Mouse (Mus musculus): ENCODE measurements around the gene Wwtr1.

Wwtr1 gene

GRCm38 (mm10) chr3:57575660-57576055 lies at the start of gene Wwtr1:
Gene Wwtr1 (minus strand): TSS chr3:57575910.
- DNase-seq = peak; percentile 28 to 35

GRCm38 (mm10) chr3:57619718-57620117 lies 44.0 kb upstream of the Wwtr1 start:
- no peak for DNase-seq

- no peak for DNase-seq
Measured at GRCm38 (mm10) chr3:57615652-57616051, 39.9 kb upstream of the Wwtr1 start.

- DNase-seq = no peak
Measured at GRCm38 (mm10) chr3:57612430-57612997, 36.8 kb upstream of the Wwtr1 start.

GRCm38 (mm10) chr3:57611776-57612175 lies 36.1 kb upstream of the Wwtr1 start:
- no peak for DNase-seq

GRCm38 (mm10) chr3:57604618-57605015 lies 28.9 kb upstream of the Wwtr1 start:
- no peak for DNase-seq

- DNase-seq = no peak
Measured at GRCm38 (mm10) chr3:57603891-57604617, 28.3 kb upstream of the Wwtr1 start.

GRCm38 (mm10) chr3:57602610-57603009 lies 26.9 kb upstream of the Wwtr1 start:
- no peak for DNase-seq

GRCm38 (mm10) chr3:57596566-57596965 lies 20.9 kb upstream of the Wwtr1 start:
- DNase-seq = no peak

- DNase-seq = no peak
Measured at GRCm38 (mm10) chr3:57595506-57595905, 19.8 kb upstream of the Wwtr1 start.

GRCm38 (mm10) chr3:57585967-57586366 lies 10.3 kb upstream of the Wwtr1 start:
- DNase-seq = no peak

GRCm38 (mm10) chr3:57583533-57583932 lies 7.8 kb upstream of the Wwtr1 start:
- DNase-seq = no peak

- DNase-seq = no peak
Measured at GRCm38 (mm10) chr3:57580426-57581195, 4.9 kb upstream of the Wwtr1 start.

- DNase-seq = no peak
Measured at GRCm38 (mm10) chr3:57576056-57576824, 530 bp upstream of the Wwtr1 start.

GRCm38 (mm10) chr3:57574885-57575659 lies 638 bp downstream of the Wwtr1 start:
- DNase-seq = peak; percentile 4 to 11

- DNase-seq = no peak
Measured at GRCm38 (mm10) chr3:57573898-57574570, 1.7 kb downstream of the Wwtr1 start.

GRCm38 (mm10) chr3:57572331-57572975 lies 3.3 kb downstream of the Wwtr1 start:
- DNase-seq = no peak

- no peak for DNase-seq
Measured at GRCm38 (mm10) chr3:57566655-57567054, 9.1 kb downstream of the Wwtr1 start.

- DNase-seq = no peak
Measured at GRCm38 (mm10) chr3:57563627-57564026, 12.1 kb downstream of the Wwtr1 start.

- DNase-seq = no peak
Measured at GRCm38 (mm10) chr3:57562996-57563506, 12.7 kb downstream of the Wwtr1 start.

GRCm38 (mm10) chr3:57558761-57559160 lies 16.9 kb downstream of the Wwtr1 start:
- DNase-seq = no peak

Data from cerebellum, adult 18-20 months (tissue).